Mouse (Mus musculus): ENCODE measurements around the gene Vezt. TPM values are rescaled to one million over a fixed set of nuclear protein-coding genes. Genes with fewer than 3 reads are reported as not detected.

Vezt gene
- polyA plus RNA-seq, 1 experiment, result 16.8 TPM

GRCm38 (mm10) chr10:93890565-93890964 is 145.1 kb downstream of the Vezt start:
- TF ChIP-seq E2F4 (IDR thresholded peaks at IDR 0.05; ENCODE audit: insufficient read depth) (no peak), MYOD1 (IDR thresholded peaks at IDR 0.05; ENCODE audit: control insufficient read depth in 1 of 3, insufficient read length in 2 of 3, low read depth in 2 of 3) (no peak), SRF (IDR thresholded peaks at IDR 0.05; ENCODE audit: control insufficient read depth, insufficient read length, low read depth) (no peak), USF1 (IDR thresholded peaks at IDR 0.05; ENCODE audit: low read depth) (no peak), POLR2A (IDR thresholded peaks at IDR 0.05; ENCODE audit: insufficient read length, low read depth) (no peak), MAX (IDR thresholded peaks at IDR 0.05; ENCODE audit: low read depth) (no peak), REST (IDR thresholded peaks at IDR 0.05; ENCODE audit: insufficient read depth, insufficient read length) (no peak), MYOG (IDR thresholded peaks at IDR 0.05; ENCODE audit: control insufficient read depth in 1 of 3, insufficient read depth in 1 of 3, insufficient read length in 2 of 3, low read depth in 2 of 3) (no peak), TCF12 (IDR thresholded peaks at IDR 0.05; ENCODE audit: insufficient read depth, poor library complexity, severe bottlenecking) (no peak)
- Histone ChIP-seq H3K27me3 (ENCODE audit: control insufficient read depth, insufficient read depth, insufficient read length) (no peaks in the 10 kb centered on the region), H3K4me2 (ENCODE audit: low read depth) (peak overlapping the region; percentile 100), H3ac (ENCODE audit: control insufficient read depth, insufficient read length) (no peak overlapping the region), H3K79me2 (ENCODE audit: control insufficient read depth, insufficient read depth) (peaks cover 40% of the 10 kb centered on the region), H3K36me3 (ENCODE audit: control insufficient read depth, insufficient read depth) (peaks cover 2% of the 10 kb centered on the region), H3K4me3 (peak overlapping the region; percentile 98)

GRCm38 (mm10) chr10:93889976-93890375 is 145.6 kb downstream of the Vezt start:
- TF ChIP-seq USF1 (IDR thresholded peaks at IDR 0.05; ENCODE audit: low read depth), result no peak
- no peak for TF ChIP-seq MYOG (IDR thresholded peaks at IDR 0.05; ENCODE audit: control insufficient read depth in 1 of 3, insufficient read depth in 1 of 3, insufficient read length in 2 of 3, low read depth in 2 of 3)
- TF ChIP-seq E2F4 (IDR thresholded peaks at IDR 0.05; ENCODE audit: insufficient read depth), result no peak
- no peak for TF ChIP-seq MAX (IDR thresholded peaks at IDR 0.05; ENCODE audit: low read depth)
- TF ChIP-seq CEBPB (IDR thresholded peaks at IDR 0.05; ENCODE audit: insufficient read depth, poor library complexity, severe bottlenecking), result no peak
- no peak for TF ChIP-seq TCF12 (IDR thresholded peaks at IDR 0.05; ENCODE audit: insufficient read depth, poor library complexity, severe bottlenecking)
- TF ChIP-seq REST (IDR thresholded peaks at IDR 0.05; ENCODE audit: insufficient read depth, insufficient read length), result no peak
- TF ChIP-seq POLR2AphosphoS2 (IDR thresholded peaks at IDR 0.05; ENCODE audit: insufficient read length, low read depth), result no peak
- no peak for TF ChIP-seq POLR2A (IDR thresholded peaks at IDR 0.05; ENCODE audit: insufficient read length, low read depth)
- no peak for TF ChIP-seq TCF3 (IDR thresholded peaks at IDR 0.05; ENCODE audit: insufficient read length, low read depth)
- Histone ChIP-seq H3K4me3 (peak overlapping the region; percentile 98), H3K79me2 (ENCODE audit: control insufficient read depth, insufficient read depth) (peaks cover 46% of the 10 kb centered on the region), H3K4me2 (ENCODE audit: low read depth) (peak overlapping the region; percentile 100), H3K27me3 (ENCODE audit: control insufficient read depth, insufficient read depth, insufficient read length) (no peaks in the 10 kb centered on the region), H3K36me3 (ENCODE audit: control insufficient read depth, insufficient read depth) (peaks cover 7% of the 10 kb centered on the region), H3ac (ENCODE audit: control insufficient read depth, insufficient read length) (peak overlapping the region; percentile 64)

GRCm38 (mm10) chr10:93889579-93889950 is 146.1 kb downstream of the Vezt start:
- Histone ChIP-seq H3K79me2 (ENCODE audit: control insufficient read depth, insufficient read depth) (peaks cover 49% of the 10 kb centered on the region), H3K4me3 (peak overlapping the region; percentile 98), H3K36me3 (ENCODE audit: control insufficient read depth, insufficient read depth) (peaks cover 10% of the 10 kb centered on the region), H3K27me3 (ENCODE audit: control insufficient read depth, insufficient read depth, insufficient read length) (no peaks in the 10 kb centered on the region), H3K4me2 (ENCODE audit: low read depth) (peak overlapping the region; percentile 100), H3ac (ENCODE audit: control insufficient read depth, insufficient read length) (peak overlapping the region; percentile 64)
- TF ChIP-seq POLR2AphosphoS2 (IDR thresholded peaks at IDR 0.05; ENCODE audit: insufficient read length, low read depth), result peak; percentile 89
- peak; percentile 75 for TF ChIP-seq POLR2A (IDR thresholded peaks at IDR 0.05; ENCODE audit: insufficient read length, low read depth)
- no peak for TF ChIP-seq MYOD1 (IDR thresholded peaks at IDR 0.05; ENCODE audit: control insufficient read depth in 1 of 3, insufficient read length in 2 of 3, low read depth in 2 of 3)
- peak; percentile 16 for TF ChIP-seq MAX (IDR thresholded peaks at IDR 0.05; ENCODE audit: low read depth)
- no peak for TF ChIP-seq USF1 (IDR thresholded peaks at IDR 0.05; ENCODE audit: low read depth)
- no peak for TF ChIP-seq TCF12 (IDR thresholded peaks at IDR 0.05; ENCODE audit: insufficient read depth, poor library complexity, severe bottlenecking)
- TF ChIP-seq TCF3 (IDR thresholded peaks at IDR 0.05; ENCODE audit: insufficient read length, low read depth), result no peak
- TF ChIP-seq E2F4 (IDR thresholded peaks at IDR 0.05; ENCODE audit: insufficient read depth), result no peak
- TF ChIP-seq REST (IDR thresholded peaks at IDR 0.05; ENCODE audit: insufficient read depth, insufficient read length), result no peak
- no peak for TF ChIP-seq CEBPB (IDR thresholded peaks at IDR 0.05; ENCODE audit: insufficient read depth, poor library complexity, severe bottlenecking)
- TF ChIP-seq MYOG (IDR thresholded peaks at IDR 0.05; ENCODE audit: control insufficient read depth in 1 of 3, insufficient read depth in 1 of 3, insufficient read length in 2 of 3, low read depth in 2 of 3), result peak in 1 of 3 experiments; percentile 24
- TF ChIP-seq SRF (IDR thresholded peaks at IDR 0.05; ENCODE audit: control insufficient read depth, insufficient read length, low read depth), result no peak

Other genes starting within 250 kb of the Vezt start
- gene Usp44, start 204.3 kb downstream of the Vezt start, polyA plus RNA-seq (2012; fragmentation: generic; extraction: Trizol), result 0.17 TPM
- gene Metap2, start 138.7 kb downstream of the Vezt start, polyA plus RNA-seq (2012; fragmentation: generic; extraction: Trizol), result 171 TPM
- 1.7 TPM for gene Fgd6, start 184 bp upstream of the Vezt start, polyA plus RNA-seq (2012; fragmentation: generic; extraction: Trizol)
- gene Nr2c1, start 112.2 kb upstream of the Vezt start, polyA plus RNA-seq (2012; fragmentation: generic; extraction: Trizol), result 8.4 TPM
- 406 TPM for gene Ndufa12, start 162.9 kb upstream of the Vezt start, polyA plus RNA-seq (2012; fragmentation: generic; extraction: Trizol)

Data from myocyte (in vitro differentiated cells).